Mouse (Mus musculus) myocyte (in vitro differentiated cells): ENCODE measurements around the gene Nrip1.

ENCODE experiments used
- CEBPB ChIP-seq: IDR thresholded peaks from 2 replicates; pipeline ENCODE4 v1.6.1; 2011; ENCODE audit warnings: mild to moderate bottlenecking, moderate library complexity; ENCODE audit not compliant: poor library complexity, insufficient read depth, severe bottlenecking
- E2F4 ChIP-seq: IDR thresholded peaks from one replicate; pipeline ENCODE4 v1.6.1; 2011; ENCODE audit warnings: mild to moderate bottlenecking, control low read depth, moderate library complexity; ENCODE audit not compliant: insufficient read depth
- MAX ChIP-seq: IDR thresholded peaks from one replicate; pipeline ENCODE4 v1.6.1; 2011; ENCODE audit warnings: low read depth, mild to moderate bottlenecking, control low read depth
- MYOD1 ChIP-seq, 3 experiments: IDR thresholded peaks; one replicate each; pipeline ENCODE4 v1.6.1; 2011; ENCODE audit warnings: control low read depth in 2 of 3, low read depth in 2 of 3, mild to moderate bottlenecking in 2 of 3, moderate library complexity in 1 of 3; ENCODE audit not compliant: insufficient read length in 2 of 3, control insufficient read depth in 1 of 3
- MYOG ChIP-seq, 3 experiments: IDR thresholded peaks; one replicate each; pipeline ENCODE4 v1.6.1; 2011; ENCODE audit warnings: control low read depth in 2 of 3, low read depth in 2 of 3, mild to moderate bottlenecking in 2 of 3; ENCODE audit not compliant: insufficient read length in 2 of 3, control insufficient read depth in 1 of 3, insufficient read depth in 1 of 3
- POLR2A ChIP-seq: IDR thresholded peaks from one replicate; pipeline ENCODE4 v1.6.1; 2011; ENCODE audit warnings: low read depth, mild to moderate bottlenecking, control low read depth, moderate library complexity; ENCODE audit not compliant: insufficient read length
- POLR2AphosphoS2 ChIP-seq: IDR thresholded peaks from one replicate; pipeline ENCODE4 v1.6.1; 2011; ENCODE audit warnings: low read depth, control low read depth; ENCODE audit not compliant: insufficient read length
- REST ChIP-seq: IDR thresholded peaks from one replicate; pipeline ENCODE4 v1.6.1; 2011; ENCODE audit warnings: mild to moderate bottlenecking, control low read depth, moderate library complexity; ENCODE audit not compliant: insufficient read depth, insufficient read length
- TCF12 ChIP-seq: IDR thresholded peaks from one replicate; pipeline ENCODE4 v1.6.1; 2011; ENCODE audit warnings: mild to moderate bottlenecking, control low read depth; ENCODE audit not compliant: poor library complexity, insufficient read depth, severe bottlenecking
- TCF3 ChIP-seq: IDR thresholded peaks from one replicate; pipeline ENCODE4 v1.6.1; 2011; ENCODE audit warnings: low read depth, control low read depth; ENCODE audit not compliant: insufficient read length
- USF1 ChIP-seq: IDR thresholded peaks from one replicate; pipeline ENCODE4 v1.6.1; 2011; ENCODE audit warnings: low read depth, mild to moderate bottlenecking, control low read depth, moderate library complexity

GRCm38 (mm10) chr16:76238784-76239183, 134.8 kb downstream of the Nrip1 start:
- TF ChIP-seq POLR2A: no peak
- TF ChIP-seq USF1: no peak
- TF ChIP-seq MAX: no peak
- no peak for TF ChIP-seq TCF12
- TF ChIP-seq POLR2AphosphoS2: no peak
- no peak for TF ChIP-seq MYOD1 (IDR thresholded peaks at IDR 0.05; ENCODE audit: control insufficient read depth in 1 of 3, insufficient read length in 2 of 3, low read depth in 2 of 3)
- no peak for TF ChIP-seq TCF3
- no peak for TF ChIP-seq CEBPB
- TF ChIP-seq E2F4: no peak
- no peak for TF ChIP-seq MYOG (IDR thresholded peaks at IDR 0.05; ENCODE audit: control insufficient read depth in 1 of 3, insufficient read depth in 1 of 3, insufficient read length in 2 of 3, low read depth in 2 of 3)
- TF ChIP-seq REST: no peak
